Mouse (Mus musculus) cortical plate, adult 2 months (tissue): ENCODE results near the gene Fbf1.

ENCODE experiments used
- CTCF ChIP-seq: fragments of 200-500 bp; IDR thresholded peaks from 2 replicates; pipeline ENCODE4 v1.5.1; 2011; ENCODE audit warnings: mild to moderate bottlenecking, control low read depth, low read length; ENCODE audit not compliant: insufficient read depth; ENCODE audit errors: extremely low read depth
- POLR2A ChIP-seq: fragments of 200-500 bp; IDR thresholded peaks from 2 replicates; pipeline ENCODE4 v1.6.1; 2011; ENCODE audit warnings: mild to moderate bottlenecking, low read length, control low read depth; ENCODE audit not compliant: insufficient read depth; ENCODE audit errors: extremely low read depth

DNA sequence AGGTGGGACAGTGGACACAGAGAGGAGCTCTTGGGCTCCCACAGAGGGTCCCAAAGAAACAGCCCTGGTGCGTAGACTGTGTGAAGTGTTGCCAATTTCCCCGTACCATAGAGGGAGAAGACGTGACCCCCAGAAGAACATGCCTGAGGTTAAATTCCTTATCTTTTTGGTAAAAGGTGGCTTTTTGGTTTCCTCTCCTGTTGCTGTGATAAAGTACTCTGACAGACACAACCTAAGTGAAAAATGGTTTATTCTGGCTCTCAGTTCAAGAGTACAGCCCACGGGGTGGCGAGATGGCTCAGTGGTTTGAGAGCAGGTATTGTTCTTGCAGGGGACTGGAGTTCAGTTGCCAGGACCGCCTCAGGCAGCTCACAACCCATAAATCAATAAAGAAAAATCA is 68.5 kb downstream of the Fbf1 start:
- no peak for TF ChIP-seq CTCF
- no peak for TF ChIP-seq POLR2A
